Mouse (Mus musculus): ENCODE measurements around the gene Kcnk18. TPM values are rescaled to one million over a fixed set of nuclear protein-coding genes. Genes with fewer than 3 reads are reported as not detected.

Kcnk18 gene
- polyA plus RNA-seq (2014; fragmentation: Nextera tagmentation; extraction: Ambion mirVana): not detected in 2 replicates

DNA sequence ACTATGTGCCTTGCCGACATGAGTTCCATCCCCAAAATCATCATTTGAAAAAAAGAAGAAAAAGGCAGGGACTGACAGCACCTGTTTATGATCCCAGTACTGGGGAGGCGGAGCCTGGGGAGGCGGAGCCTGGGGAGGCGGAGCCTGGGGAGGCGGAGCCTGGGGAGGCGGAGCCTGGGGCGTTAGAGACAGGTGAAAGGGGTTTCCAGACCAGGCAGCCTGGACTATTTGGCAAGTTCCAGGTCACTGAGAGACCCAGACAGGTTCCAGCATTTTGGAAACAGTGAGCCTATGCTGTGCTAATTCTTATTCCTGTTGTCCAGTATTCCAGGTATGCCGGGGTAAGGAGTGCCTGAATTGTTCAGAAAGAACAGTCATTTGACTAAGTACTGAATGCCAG, at the start of gene Kcnk18:
TSS of gene Kcnk18 (plus strand) at position 224 of the 400 bp plus-strand sequence.
- H3K4me2 ChIP-seq (replicated peaks): no peak within 1 kb of the TSS

DNA sequence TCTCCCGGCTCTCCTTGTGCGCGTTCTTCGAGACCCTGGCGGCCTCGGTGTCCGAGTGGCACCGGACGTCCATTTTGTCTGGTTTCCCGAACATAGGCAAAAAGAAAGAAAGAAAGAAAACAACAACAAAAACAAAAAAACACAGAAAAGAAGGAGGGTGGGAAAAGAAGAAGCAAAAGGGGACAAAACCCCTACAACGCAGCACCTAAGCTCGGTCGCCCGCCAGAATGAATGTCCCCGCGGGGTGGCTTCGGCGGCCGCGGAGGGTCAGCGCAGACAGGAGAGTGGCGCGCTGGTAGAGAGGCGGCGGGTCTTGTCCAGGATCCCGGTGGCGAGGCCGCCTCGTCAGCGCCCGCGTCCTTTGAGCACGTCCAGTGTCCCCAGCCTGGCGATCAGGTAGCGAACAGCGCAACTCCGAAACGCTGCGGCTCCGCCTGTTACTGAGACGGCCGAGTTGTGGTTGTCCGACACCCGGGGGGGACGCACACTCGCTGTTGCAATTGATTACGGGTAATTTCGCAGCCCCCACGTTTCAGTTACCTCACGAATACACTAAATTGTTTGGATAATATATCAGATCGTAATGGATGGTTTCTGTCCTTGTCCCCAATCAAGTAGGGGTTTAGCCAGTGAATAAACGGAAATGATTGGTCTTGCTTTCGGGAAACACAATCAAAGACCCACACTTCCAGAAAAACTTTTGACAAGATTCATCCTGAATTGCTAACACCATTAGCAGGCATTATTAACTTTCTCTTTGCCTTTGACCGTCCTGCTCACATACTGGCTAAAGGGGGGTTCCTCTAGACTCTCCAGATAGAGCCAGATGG, 48.9 kb upstream of the Kcnk18 start, which contains the start of gene Vax1:
TSS of gene Vax1 (minus strand) at position 121 of the 830 bp plus-strand sequence.
- Histone ChIP-seq H3K4me2 (replicated peaks) (peak within 1 kb of the TSS; percentile 34), H3K9me3 (ENCODE audit: control insufficient read depth, low read length) (no peaks in the 10 kb centered on the region), H3K9ac (no peak within 1 kb of the TSS), H3K27me3 (ENCODE audit: control insufficient read depth, insufficient read depth, low read length) (peaks cover 97% of the 10 kb centered on the region), H3K4me3 (replicated peaks; ENCODE audit: low read length) (peak within 1 kb of the TSS; percentile 16), H3K27ac (no peak within 1 kb of the TSS), H3K36me3 (replicated peaks; ENCODE audit: control insufficient read depth, insufficient read depth) (no peaks in the 10 kb centered on the region), H3K4me1 (replicated peaks; ENCODE audit: control insufficient read depth, insufficient read depth, low read length) (no peaks in the 10 kb centered on the region; the same call in 1 of the 2 replicates)
- DNase-seq (ENCODE audit: low spot score) (no peak), ATAC-seq (ENCODE audit: low FRiP score) (no peak)
- WGBS: under 1% methylated on average over 54 of the region's 54 CpGs

More for the DNA sequence above, at the start of gene Kcnk18:
- H3K27ac ChIP-seq: no peak within 1 kb of the TSS
- H3K9ac ChIP-seq: no peak within 1 kb of the TSS
- WGBS: 88% methylated on average over 8 of the region's 8 CpGs
- H3K4me1 ChIP-seq (replicated peaks; ENCODE audit: control insufficient read depth, insufficient read depth, low read length): no peaks in the 10 kb centered on the region
- H3K27me3 ChIP-seq (ENCODE audit: control insufficient read depth, insufficient read depth, low read length): peaks cover 32% of the 10 kb centered on the region
- H3K36me3 ChIP-seq (replicated peaks; ENCODE audit: control insufficient read depth, insufficient read depth): no peaks in the 10 kb centered on the region
- ATAC-seq (ENCODE audit: low FRiP score) (no peak), DNase-seq (ENCODE audit: low spot score) (no peak)
- no peak within 1 kb of the TSS for H3K4me3 ChIP-seq (replicated peaks; ENCODE audit: low read length)
- H3K9me3 ChIP-seq (ENCODE audit: control insufficient read depth, low read length): no peaks in the 10 kb centered on the region

DNA sequence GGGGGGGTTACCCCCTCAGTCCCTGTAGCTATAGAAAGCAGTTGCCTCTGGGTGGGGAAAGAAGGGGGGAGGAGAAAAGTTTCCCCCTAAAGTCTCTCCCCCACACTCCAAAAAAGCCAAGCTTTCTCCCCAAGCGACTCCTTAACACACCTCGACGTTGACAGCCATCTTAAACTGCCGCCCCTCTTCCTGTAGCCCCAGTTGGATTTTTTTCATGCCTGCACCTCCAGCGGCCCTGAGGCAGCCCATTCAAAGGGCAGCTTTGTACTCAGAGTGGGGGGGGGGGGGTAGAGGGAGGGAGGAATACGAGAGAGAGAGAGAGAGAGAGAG, 48.3 kb upstream of the Kcnk18 start:
- Histone ChIP-seq H3K4me2 (replicated peaks) (no peak overlapping the region), H3K36me3 (replicated peaks; ENCODE audit: control insufficient read depth, insufficient read depth) (no peaks in the 10 kb centered on the region), H3K27me3 (ENCODE audit: control insufficient read depth, insufficient read depth, low read length) (peaks cover 97% of the 10 kb centered on the region), H3K4me1 (replicated peaks; ENCODE audit: control insufficient read depth, insufficient read depth, low read length) (no peaks in the 10 kb centered on the region; the same call in 1 of the 2 replicates), H3K4me3 (replicated peaks; ENCODE audit: low read length) (no peak overlapping the region), H3K9me3 (ENCODE audit: control insufficient read depth, low read length) (no peaks in the 10 kb centered on the region), H3K27ac (no peak overlapping the region), H3K9ac (no peak overlapping the region)
- ATAC-seq (ENCODE audit: low FRiP score) (no peak), DNase-seq (ENCODE audit: low spot score) (no peak)
- WGBS: 0% methylated on average over 5 of the region's 6 CpGs

DNA sequence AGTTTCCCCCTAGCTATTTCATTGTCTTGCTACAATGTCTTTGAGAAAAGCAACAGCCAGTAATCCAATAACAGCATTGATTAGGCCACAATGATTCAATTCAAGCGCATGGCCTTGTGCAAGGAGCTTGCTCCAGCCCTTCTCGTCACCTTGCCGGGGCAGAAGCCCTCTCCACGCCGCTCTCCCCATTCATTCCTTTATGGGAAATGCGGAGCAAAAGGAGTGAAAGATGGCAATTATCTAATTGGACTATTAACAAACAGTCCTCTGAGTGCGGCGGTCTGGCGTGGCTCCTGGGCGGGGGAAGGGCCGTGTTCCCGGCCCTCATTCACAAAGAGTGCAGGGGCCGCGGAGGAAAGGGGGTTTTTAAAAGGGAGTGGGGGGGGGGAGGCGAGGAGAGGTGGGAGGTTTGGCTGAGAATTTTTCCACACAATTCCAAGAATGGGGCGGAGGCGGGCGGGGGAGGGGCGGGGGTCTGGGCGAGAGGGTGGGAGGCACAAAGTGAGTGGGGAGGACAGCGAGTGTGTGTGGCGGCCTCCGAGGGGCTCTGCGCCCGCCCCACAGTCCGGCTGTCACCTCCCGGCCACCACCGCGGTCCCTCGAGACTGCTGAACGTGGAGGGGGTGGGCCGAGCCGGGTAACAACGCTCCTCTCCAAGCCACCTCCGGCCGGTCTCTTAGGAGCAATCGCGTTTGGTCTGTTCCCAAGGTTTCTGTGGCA, 47.7 kb upstream of the Kcnk18 start:
- no peak overlapping the region for H3K4me3 ChIP-seq (replicated peaks; ENCODE audit: low read length)
- no peaks in the 10 kb centered on the region for H3K9me3 ChIP-seq (ENCODE audit: control insufficient read depth, low read length)
- no peaks in the 10 kb centered on the region; the same call in 1 of the 2 replicates for H3K4me1 ChIP-seq (replicated peaks; ENCODE audit: control insufficient read depth, insufficient read depth, low read length)
- ATAC-seq (ENCODE audit: low FRiP score) (no peak), DNase-seq (ENCODE audit: low spot score) (no peak)
- peaks cover 98% of the 10 kb centered on the region for H3K27me3 ChIP-seq (ENCODE audit: control insufficient read depth, insufficient read depth, low read length)
- WGBS: under 1% methylated on average over 35 of the region's 38 CpGs
- H3K36me3 ChIP-seq (replicated peaks; ENCODE audit: control insufficient read depth, insufficient read depth): no peaks in the 10 kb centered on the region
- H3K9ac ChIP-seq: no peak overlapping the region
- no peak overlapping the region for H3K4me2 ChIP-seq (replicated peaks)
- no peak overlapping the region for H3K27ac ChIP-seq

DNA sequence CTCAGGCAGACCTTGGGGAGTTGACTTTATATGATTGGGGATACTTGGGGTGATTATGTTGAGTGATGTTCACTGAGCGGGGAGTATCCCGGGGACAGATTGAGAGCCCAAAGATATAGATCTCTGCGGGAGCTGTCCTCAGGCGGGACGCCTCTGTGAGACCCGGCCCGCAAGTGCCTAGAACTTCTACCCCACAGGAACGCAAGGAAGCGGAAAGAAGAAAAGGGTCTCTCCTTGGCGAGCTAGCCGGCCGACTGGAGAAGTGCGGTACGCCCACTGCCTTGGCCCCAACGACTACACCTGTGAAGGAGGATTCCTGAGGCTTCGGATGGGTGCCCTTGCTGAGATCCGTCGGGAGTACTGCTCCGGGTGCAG, 47.2 kb upstream of the Kcnk18 start:
- Histone ChIP-seq H3K9me3 (ENCODE audit: control insufficient read depth, low read length) (no peaks in the 10 kb centered on the region), H3K4me3 (replicated peaks; ENCODE audit: low read length) (no peak overlapping the region), H3K27me3 (ENCODE audit: control insufficient read depth, insufficient read depth, low read length) (peaks cover 99% of the 10 kb centered on the region), H3K9ac (no peak overlapping the region), H3K27ac (no peak overlapping the region), H3K36me3 (replicated peaks; ENCODE audit: control insufficient read depth, insufficient read depth) (no peaks in the 10 kb centered on the region), H3K4me2 (replicated peaks) (no peak overlapping the region), H3K4me1 (replicated peaks; ENCODE audit: control insufficient read depth, insufficient read depth, low read length) (no peaks in the 10 kb centered on the region; the same call in 1 of the 2 replicates)
- WGBS: under 1% methylated on average over 19 of the region's 19 CpGs
- DNase-seq (ENCODE audit: low spot score) (no peak), ATAC-seq (ENCODE audit: low FRiP score) (no peak)

DNA sequence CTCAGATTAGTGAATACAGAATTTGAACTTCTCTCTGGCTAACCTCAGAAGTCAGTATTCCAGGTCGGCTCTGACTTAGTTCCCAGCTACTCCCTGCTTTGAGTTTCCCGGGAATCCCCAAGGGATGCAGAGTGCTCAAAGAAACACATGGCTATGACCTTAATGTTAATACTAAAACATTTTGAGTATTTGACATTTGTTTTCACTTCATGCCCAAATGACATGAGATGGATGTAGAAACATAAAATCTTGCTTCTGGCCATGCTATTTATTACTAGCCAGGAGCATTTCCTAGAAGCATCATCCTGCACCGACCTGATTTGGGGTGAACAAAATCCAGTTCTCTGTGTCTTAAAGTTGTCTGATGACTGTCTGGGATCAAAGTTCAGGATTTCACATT, 46.2 kb upstream of the Kcnk18 start:
- no peaks in the 10 kb centered on the region for H3K36me3 ChIP-seq (replicated peaks; ENCODE audit: control insufficient read depth, insufficient read depth)
- H3K27ac ChIP-seq: no peak overlapping the region
- peaks cover 99% of the 10 kb centered on the region for H3K27me3 ChIP-seq (ENCODE audit: control insufficient read depth, insufficient read depth, low read length)
- no peak overlapping the region for H3K9ac ChIP-seq
- no peaks in the 10 kb centered on the region for H3K9me3 ChIP-seq (ENCODE audit: control insufficient read depth, low read length)
- ATAC-seq (ENCODE audit: low FRiP score) (no peak), DNase-seq (ENCODE audit: low spot score) (no peak)
- H3K4me2 ChIP-seq (replicated peaks): no peak overlapping the region
- H3K4me1 ChIP-seq (replicated peaks; ENCODE audit: control insufficient read depth, insufficient read depth, low read length): no peaks in the 10 kb centered on the region; the same call in 1 of the 2 replicates
- under 1% methylated on average over 3 of the region's 3 CpGs for WGBS
- no peak overlapping the region for H3K4me3 ChIP-seq (replicated peaks; ENCODE audit: low read length)

DNA sequence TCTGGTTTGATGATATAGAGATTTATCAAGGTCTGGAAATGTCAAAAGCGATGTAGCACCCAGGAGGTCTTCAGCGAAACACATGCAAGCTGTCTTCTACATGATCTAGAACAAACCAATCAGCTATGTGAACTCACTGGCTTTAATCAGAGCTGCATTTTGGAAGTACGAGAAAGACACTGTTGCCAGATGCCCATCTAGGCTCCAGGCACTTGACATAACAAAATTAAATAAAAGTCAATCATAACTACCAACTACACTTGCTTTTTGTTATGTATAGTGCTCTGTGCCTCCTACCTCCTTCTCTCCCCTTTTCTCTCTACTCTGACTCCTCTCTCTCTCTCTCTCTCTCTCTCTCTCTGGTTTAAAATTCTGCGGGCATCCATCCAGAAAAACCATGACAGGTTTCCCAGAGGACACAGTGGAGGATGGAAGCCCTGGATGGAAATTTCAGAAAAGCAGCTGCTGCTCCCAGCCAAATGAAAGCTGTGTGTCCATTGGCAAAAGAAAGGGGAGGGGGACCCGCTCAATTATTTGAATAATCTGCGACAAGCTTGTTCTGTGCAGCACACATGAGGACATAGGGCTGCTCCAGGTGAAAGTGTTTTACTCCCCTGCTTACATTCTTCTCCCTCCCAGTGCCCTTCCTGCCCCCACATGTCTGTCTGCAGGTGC, 45.5 kb upstream of the Kcnk18 start:
- Histone ChIP-seq H3K36me3 (replicated peaks; ENCODE audit: control insufficient read depth, insufficient read depth) (no peaks in the 10 kb centered on the region), H3K9ac (no peak overlapping the region), H3K9me3 (ENCODE audit: control insufficient read depth, low read length) (no peaks in the 10 kb centered on the region), H3K27ac (no peak overlapping the region), H3K4me1 (replicated peaks; ENCODE audit: control insufficient read depth, insufficient read depth, low read length) (no peaks in the 10 kb centered on the region; the same call in 1 of the 2 replicates), H3K4me2 (replicated peaks) (no peak overlapping the region), H3K27me3 (ENCODE audit: control insufficient read depth, insufficient read depth, low read length) (peaks cover 95% of the 10 kb centered on the region), H3K4me3 (replicated peaks; ENCODE audit: low read length) (no peak overlapping the region)
- ATAC-seq (ENCODE audit: low FRiP score) (no peak), DNase-seq (ENCODE audit: low spot score) (no peak)
- 8% methylated on average over 6 of the region's 6 CpGs for WGBS

DNA sequence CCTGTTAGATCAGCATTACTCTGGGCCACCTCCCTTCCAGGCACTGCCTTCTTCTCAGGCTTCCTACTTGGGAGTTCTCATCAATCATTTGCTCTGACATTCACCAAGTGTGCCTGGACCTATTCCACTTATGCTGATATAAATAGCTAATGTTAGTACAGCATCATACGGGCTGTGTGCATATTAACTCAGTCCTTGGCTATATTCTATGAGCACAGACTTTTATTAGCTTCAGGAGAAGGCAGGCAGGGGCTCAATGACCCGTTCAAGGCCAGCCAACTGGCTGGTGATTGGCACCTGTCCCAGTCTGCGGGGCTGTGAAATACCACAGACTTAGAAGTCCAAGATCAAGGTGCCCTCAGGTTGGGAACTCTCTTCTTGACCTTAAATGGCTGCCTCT, 35.0 kb upstream of the Kcnk18 start:
- DNase-seq (ENCODE audit: low spot score) (no peak), ATAC-seq (ENCODE audit: low FRiP score) (no peak)
- Histone ChIP-seq H3K4me1 (replicated peaks; ENCODE audit: control insufficient read depth, insufficient read depth, low read length) (no peaks in the 10 kb centered on the region), H3K4me3 (replicated peaks; ENCODE audit: low read length) (no peak overlapping the region), H3K4me2 (replicated peaks) (no peak overlapping the region), H3K27me3 (ENCODE audit: control insufficient read depth, insufficient read depth, low read length) (peaks cover 70% of the 10 kb centered on the region), H3K9me3 (ENCODE audit: control insufficient read depth, low read length) (no peaks in the 10 kb centered on the region), H3K9ac (no peak overlapping the region), H3K27ac (no peak overlapping the region), H3K36me3 (replicated peaks; ENCODE audit: control insufficient read depth, insufficient read depth) (no peaks in the 10 kb centered on the region)
- 57% methylated on average over 3 of the region's 3 CpGs for WGBS

DNA sequence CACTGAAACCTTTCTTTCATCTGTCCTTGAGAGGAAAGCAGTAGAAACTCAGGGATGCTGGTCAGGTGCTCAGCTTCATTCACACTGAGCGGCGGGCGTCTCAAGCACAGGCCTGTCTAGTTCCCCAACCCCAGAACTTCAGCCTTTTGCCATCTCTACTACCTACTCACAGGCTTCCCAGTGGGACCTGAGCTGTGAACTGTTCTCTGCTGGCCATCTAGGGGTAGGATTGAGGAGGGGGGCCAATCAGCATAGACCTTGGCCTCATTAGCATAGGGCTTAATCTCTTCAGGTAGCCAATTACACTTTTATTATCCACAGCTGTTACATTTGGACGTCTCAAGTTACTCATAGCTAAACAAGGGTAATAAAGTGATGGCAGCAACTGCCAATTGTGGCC, 30.0 kb upstream of the Kcnk18 start:
- no peaks in the 10 kb centered on the region for H3K9me3 ChIP-seq (ENCODE audit: control insufficient read depth, low read length)
- H3K4me1 ChIP-seq (replicated peaks; ENCODE audit: control insufficient read depth, insufficient read depth, low read length): no peaks in the 10 kb centered on the region
- H3K27me3 ChIP-seq (ENCODE audit: control insufficient read depth, insufficient read depth, low read length): peaks cover 92% of the 10 kb centered on the region
- ATAC-seq (ENCODE audit: low FRiP score): no peak
- DNase-seq (ENCODE audit: low spot score): no peak
- WGBS: 5% methylated on average over 4 of the region's 4 CpGs
- H3K27ac ChIP-seq: no peak overlapping the region
- no peak overlapping the region for H3K4me2 ChIP-seq (replicated peaks)
- H3K36me3 ChIP-seq (replicated peaks; ENCODE audit: control insufficient read depth, insufficient read depth): no peaks in the 10 kb centered on the region
- no peak overlapping the region for H3K4me3 ChIP-seq (replicated peaks; ENCODE audit: low read length)
- no peak overlapping the region for H3K9ac ChIP-seq

Measured in hindbrain, embryonic 14.5 days (tissue).